Mouse (Mus musculus): ENCODE measurements around the gene Zcchc10. TPM values are rescaled to one million over a fixed set of nuclear protein-coding genes. Genes with fewer than 3 reads are reported as not detected.
"Not testable (repeated sequence)": the region's sequence is repeated elsewhere in the genome, so short reads cannot be mapped to it uniquely, and the experiment has no call there.

Gene Zcchc10
- polyA plus RNA-seq (2014; fragmentation: Nextera tagmentation; extraction: Ambion mirVana) = 27.1 and 31.4 TPM in 2 replicates

GRCm38 (mm10) chr11:53324512-53324968 is at the start of gene Zcchc10:
Zcchc10 (plus strand) TSS chr11:53324679.
- H3K27ac ChIP-seq (replicated peaks; ENCODE audit: low read depth, low read length) = no peak within 1 kb of the TSS
- H3K4me2 ChIP-seq (ENCODE audit: low read depth, low read length) = peak within 1 kb of the TSS; percentile 51
- H3K4me3 ChIP-seq (ENCODE audit: low read depth, low read length) = peak within 1 kb of the TSS; percentile 81
- DNase-seq (ENCODE audit: low spot score) (peak; percentile 94), ATAC-seq (replicated peaks; ENCODE audit: insufficient number of reproducible peaks, low FRiP score, low TSS enrichment, low read depth) (peak; percentile 90)
- no peaks in the 10 kb centered on the region for H3K27me3 ChIP-seq (ENCODE audit: control insufficient read depth, insufficient read depth, low read length)
- no peaks in the 10 kb centered on the region; the same call in 1 of the 2 replicates for H3K36me3 ChIP-seq (replicated peaks; ENCODE audit: control insufficient read depth, insufficient read depth, low read depth, low read length)
- under 1% methylated on average over 21 of the region's 21 CpGs for WGBS
- no peaks in the 10 kb centered on the region for H3K4me1 ChIP-seq (ENCODE audit: control insufficient read depth, insufficient read depth, low read length)
- peak within 1 kb of the TSS; percentile 79 for H3K9ac ChIP-seq (replicated peaks; ENCODE audit: low read length)
- no peaks in the 10 kb centered on the region for H3K9me3 ChIP-seq (replicated peaks; ENCODE audit: control insufficient read depth, low read length)

- ATAC-seq (replicated peaks; ENCODE audit: insufficient number of reproducible peaks, low FRiP score, low TSS enrichment, low read depth) (no peak), DNase-seq (ENCODE audit: low spot score) (no peak)
- Histone ChIP-seq H3K27ac (replicated peaks; ENCODE audit: low read depth, low read length) (no peak overlapping the region), H3K4me2 (ENCODE audit: low read depth, low read length) (no peak overlapping the region), H3K9me3 (replicated peaks; ENCODE audit: control insufficient read depth, low read length) (no peaks in the 10 kb centered on the region), H3K27me3 (ENCODE audit: control insufficient read depth, insufficient read depth, low read length) (no peaks in the 10 kb centered on the region), H3K4me3 (ENCODE audit: low read depth, low read length) (no peak overlapping the region), H3K36me3 (replicated peaks; ENCODE audit: control insufficient read depth, insufficient read depth, low read depth, low read length) (peaks cover 16% of the 10 kb centered on the region), H3K9ac (replicated peaks; ENCODE audit: low read length) (no peak overlapping the region), H3K4me1 (ENCODE audit: control insufficient read depth, insufficient read depth, low read length) (no peaks in the 10 kb centered on the region)
- WGBS = 97% methylated on average over 3 of the region's 3 CpGs
These were observed 49.1 kb upstream of the Zcchc10 start for GRCm38 (mm10) chr11:53275358-53275757.

- 96% methylated on average over 4 of the region's 4 CpGs for WGBS
- DNase-seq (ENCODE audit: low spot score) (no peak), ATAC-seq (replicated peaks; ENCODE audit: insufficient number of reproducible peaks, low FRiP score, low TSS enrichment, low read depth) (no peak)
- Histone ChIP-seq H3K9ac (replicated peaks; ENCODE audit: low read length) (no peak overlapping the region), H3K4me2 (ENCODE audit: low read depth, low read length) (no peak overlapping the region), H3K36me3 (replicated peaks; ENCODE audit: control insufficient read depth, insufficient read depth, low read depth, low read length) (peaks cover 6% of the 10 kb centered on the region), H3K4me3 (ENCODE audit: low read depth, low read length) (no peak overlapping the region), H3K27ac (replicated peaks; ENCODE audit: low read depth, low read length) (no peak overlapping the region), H3K27me3 (ENCODE audit: control insufficient read depth, insufficient read depth, low read length) (no peaks in the 10 kb centered on the region), H3K4me1 (ENCODE audit: control insufficient read depth, insufficient read depth, low read length) (no peaks in the 10 kb centered on the region), H3K9me3 (replicated peaks; ENCODE audit: control insufficient read depth, low read length) (no peaks in the 10 kb centered on the region)
These were observed 46.1 kb upstream of the Zcchc10 start for GRCm38 (mm10) chr11:53278411-53278810.

GRCm38 (mm10) chr11:53285885-53286284 is 38.6 kb upstream of the Zcchc10 start:
- H3K4me3 ChIP-seq (ENCODE audit: low read depth, low read length) = no peak overlapping the region
- 91% methylated on average over 6 of the region's 6 CpGs for WGBS
- no peak overlapping the region for H3K27ac ChIP-seq (replicated peaks; ENCODE audit: low read depth, low read length)
- H3K4me1 ChIP-seq (ENCODE audit: control insufficient read depth, insufficient read depth, low read length) = no peaks in the 10 kb centered on the region
- peaks cover 10% of the 10 kb centered on the region for H3K36me3 ChIP-seq (replicated peaks; ENCODE audit: control insufficient read depth, insufficient read depth, low read depth, low read length)
- H3K4me2 ChIP-seq (ENCODE audit: low read depth, low read length) = no peak overlapping the region
- H3K9me3 ChIP-seq (replicated peaks; ENCODE audit: control insufficient read depth, low read length) = no peaks in the 10 kb centered on the region
- DNase-seq (ENCODE audit: low spot score) (no peak), ATAC-seq (replicated peaks; ENCODE audit: insufficient number of reproducible peaks, low FRiP score, low TSS enrichment, low read depth) (no peak)
- no peaks in the 10 kb centered on the region for H3K27me3 ChIP-seq (ENCODE audit: control insufficient read depth, insufficient read depth, low read length)
- no peak overlapping the region for H3K9ac ChIP-seq (replicated peaks; ENCODE audit: low read length)

GRCm38 (mm10) chr11:53290187-53290586 is 34.3 kb upstream of the Zcchc10 start:
- H3K27ac ChIP-seq (replicated peaks; ENCODE audit: low read depth, low read length); H3K27me3 ChIP-seq (ENCODE audit: control insufficient read depth, insufficient read depth, low read length); H3K4me1 ChIP-seq (ENCODE audit: control insufficient read depth, insufficient read depth, low read length); H3K4me2 ChIP-seq (ENCODE audit: low read depth, low read length); H3K9ac ChIP-seq (replicated peaks; ENCODE audit: low read length); DNase-seq (ENCODE audit: low spot score); H3K4me3 ChIP-seq (ENCODE audit: low read depth, low read length); ATAC-seq (replicated peaks; ENCODE audit: insufficient number of reproducible peaks, low FRiP score, low TSS enrichment, low read depth); H3K9me3 ChIP-seq (replicated peaks; ENCODE audit: control insufficient read depth, low read length): not testable (repeated sequence)
- H3K36me3 ChIP-seq (replicated peaks; ENCODE audit: control insufficient read depth, insufficient read depth, low read depth, low read length) = peaks cover 20% of the 10 kb centered on the region
- WGBS = 93% methylated on average over 2 of the region's 2 CpGs

- Histone ChIP-seq H3K36me3 (replicated peaks; ENCODE audit: control insufficient read depth, insufficient read depth, low read depth, low read length) (peaks cover 18% of the 10 kb centered on the region), H3K27ac (replicated peaks; ENCODE audit: low read depth, low read length) (no peak overlapping the region), H3K4me3 (ENCODE audit: low read depth, low read length) (no peak overlapping the region), H3K9me3 (replicated peaks; ENCODE audit: control insufficient read depth, low read length) (no peaks in the 10 kb centered on the region), H3K27me3 (ENCODE audit: control insufficient read depth, insufficient read depth, low read length) (no peaks in the 10 kb centered on the region), H3K4me2 (ENCODE audit: low read depth, low read length) (no peak overlapping the region), H3K9ac (replicated peaks; ENCODE audit: low read length) (no peak overlapping the region), H3K4me1 (ENCODE audit: control insufficient read depth, insufficient read depth, low read length) (no peaks in the 10 kb centered on the region)
- no peak for DNase-seq (ENCODE audit: low spot score)
- 96% methylated on average over 11 of the region's 11 CpGs for WGBS
- ATAC-seq (replicated peaks; ENCODE audit: insufficient number of reproducible peaks, low FRiP score, low TSS enrichment, low read depth) = no peak
These were observed 33.6 kb upstream of the Zcchc10 start for GRCm38 (mm10) chr11:53290871-53291270.

- Histone ChIP-seq H3K9me3 (replicated peaks; ENCODE audit: control insufficient read depth, low read length) (no peaks in the 10 kb centered on the region), H3K4me2 (ENCODE audit: low read depth, low read length) (no peak overlapping the region), H3K4me3 (ENCODE audit: low read depth, low read length) (no peak overlapping the region), H3K9ac (replicated peaks; ENCODE audit: low read length) (no peak overlapping the region), H3K27ac (replicated peaks; ENCODE audit: low read depth, low read length) (no peak overlapping the region), H3K36me3 (replicated peaks; ENCODE audit: control insufficient read depth, insufficient read depth, low read depth, low read length) (peaks cover 10% of the 10 kb centered on the region), H3K27me3 (ENCODE audit: control insufficient read depth, insufficient read depth, low read length) (no peaks in the 10 kb centered on the region), H3K4me1 (ENCODE audit: control insufficient read depth, insufficient read depth, low read length) (no peaks in the 10 kb centered on the region)
- ATAC-seq (replicated peaks; ENCODE audit: insufficient number of reproducible peaks, low FRiP score, low TSS enrichment, low read depth) (no peak), DNase-seq (ENCODE audit: low spot score) (no peak)
- 92% methylated on average over 5 of the region's 5 CpGs for WGBS
These were observed 30.0 kb upstream of the Zcchc10 start for GRCm38 (mm10) chr11:53294441-53294840.

- 82% methylated on average over 4 of the region's 4 CpGs for WGBS
- ATAC-seq (replicated peaks; ENCODE audit: insufficient number of reproducible peaks, low FRiP score, low TSS enrichment, low read depth) = no peak
- Histone ChIP-seq H3K27me3 (ENCODE audit: control insufficient read depth, insufficient read depth, low read length) (no peaks in the 10 kb centered on the region), H3K9ac (replicated peaks; ENCODE audit: low read length) (no peak overlapping the region), H3K27ac (replicated peaks; ENCODE audit: low read depth, low read length) (no peak overlapping the region), H3K4me2 (ENCODE audit: low read depth, low read length) (no peak overlapping the region), H3K36me3 (replicated peaks; ENCODE audit: control insufficient read depth, insufficient read depth, low read depth, low read length) (peaks cover 3% of the 10 kb centered on the region; the same call in 1 of the 2 replicates), H3K9me3 (replicated peaks; ENCODE audit: control insufficient read depth, low read length) (no peaks in the 10 kb centered on the region), H3K4me3 (ENCODE audit: low read depth, low read length) (no peak overlapping the region), H3K4me1 (ENCODE audit: control insufficient read depth, insufficient read depth, low read length) (no peaks in the 10 kb centered on the region)
- no peak for DNase-seq (ENCODE audit: low spot score)
These were observed 27.6 kb upstream of the Zcchc10 start for GRCm38 (mm10) chr11:53296880-53297279.

Data from embryonic facial prominence, embryonic 11.5 days (tissue).